Mouse (Mus musculus) forebrain, embryonic 13.5 days (tissue): ENCODE data around the gene Eif2d. TPM values are rescaled to one million over a fixed set of nuclear protein-coding genes. Genes with fewer than 3 reads are reported as not detected.
A peak's percentile ranks its signal among the peaks of the same experiment; 100 is the strongest.

Source experiments
- ATAC-seq: fragments of 200-750 bp; cut with Nextera tagmentation; 2 replicates; pipeline ENCODE4 v1.8.0; 2017
- H3K27ac ChIP-seq: fragments of 300-500 bp; sonication (generic); 2 replicates; pipeline ENCODE4 v1.5.1; 2015; ENCODE audit warnings: inconsistent platforms, mild to moderate bottlenecking, moderate library complexity
- H3K27me3 ChIP-seq: fragments of 300-500 bp; sonication (generic); 2 replicates; pipeline ENCODE4 v1.6.1; 2015; ENCODE audit warnings: mild to moderate bottlenecking, inconsistent platforms
- H3K36me3 ChIP-seq: fragments of 300-500 bp; sonication (generic); 2 replicates; pipeline ENCODE4 v1.6.1; 2015; ENCODE audit warnings: mild to moderate bottlenecking, inconsistent platforms; ENCODE audit not compliant: poor library complexity, severe bottlenecking
- H3K4me1 ChIP-seq: fragments of 300-500 bp; sonication (generic); 2 replicates; pipeline ENCODE4 v1.6.1; 2015; ENCODE audit warnings: inconsistent platforms
- H3K4me2 ChIP-seq: fragments of 300-500 bp; sonication (generic); 2 replicates; pipeline ENCODE4 v1.6.1; 2015; ENCODE audit warnings: inconsistent platforms, mild to moderate bottlenecking, moderate library complexity
- H3K4me3 ChIP-seq: fragments of 300-500 bp; sonication (generic); 2 replicates; pipeline ENCODE4 v1.5.1; 2015; ENCODE audit warnings: mild to moderate bottlenecking, inconsistent platforms
- H3K9ac ChIP-seq: fragments of 300-500 bp; sonication (generic); 2 replicates; pipeline ENCODE4 v1.6.1; 2015; ENCODE audit warnings: mild to moderate bottlenecking, inconsistent platforms
- H3K9me3 ChIP-seq: fragments of 300-500 bp; sonication (generic); replicated peaks from 2 replicates; pipeline ENCODE4 v1.6.1; 2016; ENCODE audit warnings: inconsistent platforms
- WGBS: fragments of 180-500 bp; shearing (Covaris S2); methylation state at CpG from one replicate; pipeline ENCODE4 v1.1.7; 2015; 5-methylcytosine and 5-hydroxymethylcytosine counted together
- polyA plus RNA-seq: library from polyadenylated mRNA; unstranded; fragments of >200 nt; fragmentation: Nextera tagmentation; extraction: Ambion mirVana; gene quantifications from 2 replicates; pipeline ENCODE4 v1.2.1, GENCODE M21; 2015

The Eif2d gene
- polyA plus RNA-seq, 1 experiment from 2014 or later = 55.0 TPM

DNA sequence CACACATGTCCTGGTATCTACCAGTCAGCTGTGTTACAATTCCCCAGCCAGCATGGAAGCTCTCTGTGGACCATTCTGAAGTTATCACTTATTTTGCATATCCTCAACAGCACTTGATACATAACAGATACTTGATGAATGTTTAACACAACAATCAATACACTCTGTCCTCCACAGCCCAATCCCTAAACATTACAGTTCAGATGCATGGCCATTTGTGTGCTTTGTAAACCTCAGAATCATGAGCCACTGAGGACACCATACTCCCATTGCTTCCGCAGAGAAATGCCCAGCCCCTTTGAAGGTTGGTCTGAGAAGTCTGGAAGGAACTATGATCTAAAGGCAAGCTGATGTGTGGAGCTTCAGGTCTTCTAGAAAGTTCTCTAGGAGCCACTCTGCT lies 58.7 kb downstream of the Eif2d start:
- Histone ChIP-seq H3K4me3 (no peak overlapping the region), H3K9ac (no peak overlapping the region), H3K4me2 (no peak overlapping the region), H3K9me3 (no peaks in the 10 kb centered on the region), H3K27ac (no peak overlapping the region), H3K36me3 (no peaks in the 10 kb centered on the region), H3K27me3 (no peaks in the 10 kb centered on the region), H3K4me1 (no peaks in the 10 kb centered on the region)
- WGBS = 95% methylated on average over 1 of the region's 1 CpGs
- no peak for ATAC-seq

DNA sequence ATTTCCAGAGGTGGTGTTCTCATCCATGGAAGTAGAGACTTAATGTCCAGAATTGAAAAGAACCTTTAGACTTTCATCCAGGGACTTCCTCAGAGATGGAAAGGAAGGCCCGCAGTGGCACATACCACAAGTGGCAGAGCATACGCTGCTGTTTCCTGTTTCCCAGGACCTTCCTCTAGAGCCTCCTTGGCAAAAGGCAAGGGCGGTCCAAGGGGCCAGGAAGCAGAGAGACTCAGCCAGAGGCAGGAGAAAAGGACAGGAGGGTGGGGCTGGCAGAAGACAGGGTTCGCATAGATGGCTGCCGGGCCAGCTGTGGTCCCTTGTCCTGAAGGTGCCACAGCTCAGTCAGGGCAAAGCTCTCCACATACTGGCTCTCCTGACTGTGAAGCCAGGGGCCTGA lies 60.0 kb downstream of the Eif2d start:
- Histone ChIP-seq H3K27me3 (no peaks in the 10 kb centered on the region), H3K4me1 (no peaks in the 10 kb centered on the region), H3K9me3 (no peaks in the 10 kb centered on the region), H3K36me3 (no peaks in the 10 kb centered on the region), H3K4me2 (no peak overlapping the region), H3K9ac (no peak overlapping the region), H3K27ac (no peak overlapping the region), H3K4me3 (no peak overlapping the region)
- WGBS = 88% methylated on average over 5 of the region's 5 CpGs
- no peak for ATAC-seq

DNA sequence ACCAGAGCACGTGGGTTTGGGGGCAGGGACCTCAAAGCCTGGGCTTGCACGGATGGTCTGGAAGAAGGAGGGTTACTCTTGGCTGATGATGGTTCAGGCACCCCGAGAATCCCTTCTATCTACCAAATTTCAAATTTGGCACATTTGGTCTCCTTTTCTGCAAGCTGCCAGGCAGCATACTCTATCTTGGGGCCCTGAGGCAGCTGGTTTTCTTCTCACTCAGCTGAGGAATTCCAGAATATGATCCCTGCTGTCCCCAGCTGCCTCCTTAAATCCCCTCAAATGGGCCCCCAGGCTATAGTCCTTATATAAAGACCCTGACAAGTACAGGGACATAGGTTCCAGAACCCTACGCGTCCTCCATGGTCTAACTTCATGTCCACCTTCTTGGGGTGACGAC lies 60.4 kb downstream of the Eif2d start:
- no peak for ATAC-seq
- Histone ChIP-seq H3K4me2 (no peak overlapping the region), H3K27ac (no peak overlapping the region), H3K27me3 (no peaks in the 10 kb centered on the region), H3K4me1 (no peaks in the 10 kb centered on the region), H3K4me3 (no peak overlapping the region), H3K9me3 (no peaks in the 10 kb centered on the region), H3K36me3 (no peaks in the 10 kb centered on the region), H3K9ac (no peak overlapping the region)
- 82% methylated on average over 6 of the region's 6 CpGs for WGBS

DNA sequence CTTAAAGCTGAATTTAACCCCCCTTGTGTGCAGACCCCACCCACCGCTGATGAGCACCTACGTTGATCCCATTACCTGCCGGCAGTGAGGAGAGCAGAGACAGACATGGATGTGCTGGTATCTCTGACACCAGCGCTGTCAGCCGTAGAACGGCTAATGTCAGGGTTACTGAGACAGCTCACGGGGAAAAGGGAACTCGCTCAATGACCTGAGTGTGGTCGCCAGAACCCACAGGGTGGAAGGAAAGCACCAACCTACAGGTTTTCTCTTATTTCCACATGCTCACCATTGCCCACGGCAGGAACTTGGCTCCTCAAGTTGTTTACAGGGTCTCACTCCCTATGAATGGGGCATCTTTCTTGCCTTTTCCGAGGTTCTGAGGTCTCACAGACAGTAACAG lies 66.0 kb downstream of the Eif2d start:
- no peak overlapping the region for H3K4me2 ChIP-seq
- WGBS = 91% methylated on average over 11 of the region's 11 CpGs
- H3K9ac ChIP-seq = no peak overlapping the region
- no peaks in the 10 kb centered on the region for H3K9me3 ChIP-seq
- no peak overlapping the region for H3K27ac ChIP-seq
- H3K27me3 ChIP-seq = no peaks in the 10 kb centered on the region
- H3K4me3 ChIP-seq = no peak overlapping the region
- ATAC-seq = no peak
- no peaks in the 10 kb centered on the region for H3K36me3 ChIP-seq
- no peaks in the 10 kb centered on the region for H3K4me1 ChIP-seq

DNA sequence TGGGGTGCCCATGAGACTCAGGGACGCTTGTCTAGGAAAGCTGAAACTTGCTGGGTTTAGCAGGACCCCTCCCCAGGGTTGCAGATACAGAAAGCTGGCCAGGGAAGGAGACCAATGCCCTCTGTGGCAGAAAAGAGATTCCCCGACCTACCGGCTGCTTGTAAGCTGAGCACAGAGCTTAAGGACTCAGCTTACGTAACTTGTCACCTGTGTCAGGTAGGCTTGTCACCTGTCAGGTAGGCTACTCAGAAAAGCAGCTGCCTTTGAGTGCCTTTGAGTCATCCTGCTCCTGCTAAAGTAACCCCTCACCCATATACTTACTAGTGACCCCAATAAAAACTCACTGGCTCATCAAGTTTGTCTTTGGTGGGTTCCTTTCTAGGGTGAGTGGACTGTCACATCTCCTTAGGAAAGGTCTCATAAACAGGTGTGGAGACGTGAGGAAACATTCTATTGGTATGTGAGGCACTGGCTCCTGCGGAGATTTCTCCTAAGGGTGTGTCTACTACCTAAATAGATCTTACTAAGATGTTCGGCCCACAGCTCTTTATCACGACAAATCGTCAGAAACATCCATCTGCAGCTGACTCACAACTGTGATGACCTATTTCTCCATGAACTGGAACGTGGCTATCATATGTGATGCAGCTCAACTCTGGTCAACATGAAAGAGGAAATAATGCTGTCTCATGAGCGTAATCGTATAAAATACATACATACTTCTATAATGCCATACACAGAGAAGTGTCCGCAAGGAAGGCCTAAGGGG lies 69.0 kb downstream of the Eif2d start:
- 88% methylated on average over 13 of the region's 13 CpGs for WGBS
- H3K27ac ChIP-seq = no peak overlapping the region
- H3K27me3 ChIP-seq = no peaks in the 10 kb centered on the region
- no peaks in the 10 kb centered on the region for H3K4me1 ChIP-seq
- H3K4me3 ChIP-seq = no peak overlapping the region
- no peak overlapping the region for H3K9ac ChIP-seq
- ATAC-seq = no peak
- no peak overlapping the region for H3K4me2 ChIP-seq
- H3K36me3 ChIP-seq = no peaks in the 10 kb centered on the region
- H3K9me3 ChIP-seq = no peaks in the 10 kb centered on the region

DNA sequence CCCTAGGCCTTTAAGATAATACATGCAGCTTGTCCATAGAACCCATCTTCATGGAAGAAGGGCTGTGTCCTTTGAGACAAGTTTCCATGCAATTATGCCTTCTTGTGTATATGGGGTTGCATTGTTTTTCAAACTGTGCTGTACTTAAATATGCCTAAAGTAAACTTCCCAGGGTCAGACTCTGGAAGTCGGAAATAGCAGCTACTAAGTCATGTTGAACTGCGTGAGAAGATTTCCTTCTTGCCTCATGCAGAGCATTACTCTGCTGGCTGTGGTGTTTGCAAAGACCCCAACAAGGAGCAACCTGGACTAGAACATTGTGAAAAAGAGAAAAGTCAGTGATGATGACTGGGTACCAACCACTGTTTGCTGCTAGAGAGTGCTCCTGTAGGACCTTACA lies 70.4 kb downstream of the Eif2d start:
- Histone ChIP-seq H3K9ac (no peak overlapping the region), H3K36me3 (no peaks in the 10 kb centered on the region), H3K27ac (no peak overlapping the region), H3K9me3 (no peaks in the 10 kb centered on the region), H3K4me1 (no peaks in the 10 kb centered on the region), H3K4me3 (no peak overlapping the region), H3K4me2 (no peak overlapping the region), H3K27me3 (no peaks in the 10 kb centered on the region)
- no peak for ATAC-seq
- 91% methylated on average over 2 of the region's 2 CpGs for WGBS

DNA sequence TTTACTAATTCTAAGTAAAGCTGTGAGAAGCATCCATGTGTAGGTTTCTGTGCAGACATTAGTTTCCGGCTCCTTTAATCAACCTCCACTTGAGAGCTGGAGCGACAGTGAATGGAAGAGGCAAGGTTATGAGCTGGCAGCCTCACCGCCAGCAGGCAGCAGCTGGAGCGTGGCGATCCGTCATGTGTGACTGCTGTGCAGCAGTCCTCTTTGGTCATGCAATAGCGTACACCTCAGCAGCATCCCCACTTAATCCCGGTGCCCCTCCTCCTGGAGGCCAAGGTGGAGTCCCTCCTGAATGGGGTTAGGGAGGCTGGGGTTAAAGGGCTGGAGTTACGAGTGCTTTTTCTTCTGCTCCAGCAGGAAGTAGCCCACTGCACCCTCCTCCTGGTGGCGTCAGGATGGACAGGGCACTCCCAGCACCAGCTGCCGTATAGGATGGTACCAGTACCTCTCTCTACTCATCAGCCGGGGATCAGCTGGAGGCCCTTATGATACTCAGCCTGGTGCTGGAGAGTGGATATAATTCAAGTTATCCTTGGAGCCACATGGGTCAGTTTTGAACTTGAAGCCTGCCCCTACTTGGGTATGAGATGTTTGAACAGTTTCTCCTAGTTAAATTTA lies 72.0 kb downstream of the Eif2d start:
- Histone ChIP-seq H3K9ac (peak overlapping the region; percentile 34; the same call in 1 of the 2 replicates), H3K9me3 (no peaks in the 10 kb centered on the region), H3K27ac (no peak overlapping the region), H3K4me3 (no peak overlapping the region), H3K4me1 (no peaks in the 10 kb centered on the region), H3K27me3 (no peaks in the 10 kb centered on the region), H3K36me3 (no peaks in the 10 kb centered on the region), H3K4me2 (no peak overlapping the region)
- WGBS = 55% methylated on average over 12 of the region's 12 CpGs
- ATAC-seq = no peak

DNA sequence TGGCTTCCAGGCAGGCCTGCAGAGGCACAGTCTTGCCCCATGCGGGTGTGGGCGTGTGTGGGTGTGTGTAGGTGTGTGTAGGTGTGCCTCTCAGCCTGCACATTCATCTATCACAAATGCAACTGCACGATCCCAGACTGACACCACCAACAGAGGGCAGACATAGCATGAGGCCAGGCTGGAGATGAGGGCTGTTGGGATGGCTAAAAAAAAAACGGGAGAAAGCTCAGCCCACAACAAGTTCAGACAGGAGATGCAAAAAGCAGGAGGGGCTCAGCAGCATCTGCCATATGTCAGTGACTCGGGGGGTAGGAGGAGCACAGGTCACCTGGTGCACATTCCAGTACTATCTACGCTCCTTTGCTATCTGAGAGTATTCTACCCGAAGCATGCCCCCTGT lies 75.2 kb downstream of the Eif2d start:
- H3K9me3 ChIP-seq = no peaks in the 10 kb centered on the region
- no peak overlapping the region for H3K9ac ChIP-seq
- no peak overlapping the region for H3K27ac ChIP-seq
- no peaks in the 10 kb centered on the region for H3K36me3 ChIP-seq
- H3K4me2 ChIP-seq = no peak overlapping the region
- H3K4me1 ChIP-seq = no peaks in the 10 kb centered on the region
- 70% methylated on average over 7 of the region's 7 CpGs for WGBS
- no peaks in the 10 kb centered on the region for H3K27me3 ChIP-seq
- no peak for ATAC-seq
- no peak overlapping the region for H3K4me3 ChIP-seq

DNA sequence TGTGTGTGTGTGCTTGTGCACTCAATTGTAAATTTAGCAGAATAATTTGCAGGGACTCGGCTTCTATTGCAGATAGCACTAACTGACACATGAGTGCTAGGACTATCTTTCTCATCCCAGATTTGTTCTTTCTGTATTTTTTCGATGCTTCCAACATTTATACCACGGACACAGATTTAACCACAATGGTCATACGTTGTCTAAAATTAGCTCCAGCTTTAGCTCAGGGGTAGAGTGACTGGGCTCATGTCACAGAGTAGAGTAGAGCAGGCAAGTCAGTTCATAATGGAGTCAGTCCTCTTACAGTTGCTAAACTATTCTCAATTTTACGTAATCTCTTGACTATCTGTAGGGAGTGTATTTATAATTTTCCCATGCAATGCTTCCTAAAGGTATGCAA lies 75.7 kb downstream of the Eif2d start:
- H3K27me3 ChIP-seq = no peaks in the 10 kb centered on the region
- H3K36me3 ChIP-seq = no peaks in the 10 kb centered on the region
- no peak overlapping the region for H3K9ac ChIP-seq
- no peak overlapping the region for H3K4me2 ChIP-seq
- no peaks in the 10 kb centered on the region for H3K4me1 ChIP-seq
- no peak overlapping the region for H3K27ac ChIP-seq
- no peaks in the 10 kb centered on the region for H3K9me3 ChIP-seq
- H3K4me3 ChIP-seq = no peak overlapping the region
- ATAC-seq = no peak
- 86% methylated on average over 5 of the region's 5 CpGs for WGBS

DNA sequence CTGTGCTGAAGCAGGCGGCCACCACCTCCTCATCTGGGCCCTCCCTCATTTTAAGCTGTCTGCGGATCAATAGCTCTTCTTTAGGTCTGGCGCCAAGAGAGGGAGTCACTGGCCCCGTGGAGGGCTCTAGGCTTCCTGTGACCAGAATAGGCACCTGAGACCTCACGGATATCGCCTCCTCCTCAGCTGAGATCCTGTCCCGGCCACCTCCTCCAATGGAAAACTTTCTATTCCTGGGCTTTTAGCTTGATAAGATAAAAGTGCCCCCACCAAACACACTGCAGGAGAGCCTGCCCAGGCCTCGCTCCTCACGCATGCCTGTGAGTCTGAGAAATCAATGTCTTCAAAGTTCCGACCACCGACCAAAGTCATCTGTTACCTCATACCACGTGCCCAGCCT lies 80.5 kb downstream of the Eif2d start:
- H3K27me3 ChIP-seq = no peaks in the 10 kb centered on the region
- H3K36me3 ChIP-seq = no peaks in the 10 kb centered on the region
- no peak overlapping the region for H3K9ac ChIP-seq
- H3K4me2 ChIP-seq = no peak overlapping the region
- 69% methylated on average over 12 of the region's 12 CpGs for whole genome bisulfite sequencing
- no peak for ATAC-seq
- H3K4me3 ChIP-seq = no peak overlapping the region
- no peaks in the 10 kb centered on the region for H3K4me1 ChIP-seq
- no peaks in the 10 kb centered on the region for H3K9me3 ChIP-seq
- H3K27ac ChIP-seq = no peak overlapping the region

DNA sequence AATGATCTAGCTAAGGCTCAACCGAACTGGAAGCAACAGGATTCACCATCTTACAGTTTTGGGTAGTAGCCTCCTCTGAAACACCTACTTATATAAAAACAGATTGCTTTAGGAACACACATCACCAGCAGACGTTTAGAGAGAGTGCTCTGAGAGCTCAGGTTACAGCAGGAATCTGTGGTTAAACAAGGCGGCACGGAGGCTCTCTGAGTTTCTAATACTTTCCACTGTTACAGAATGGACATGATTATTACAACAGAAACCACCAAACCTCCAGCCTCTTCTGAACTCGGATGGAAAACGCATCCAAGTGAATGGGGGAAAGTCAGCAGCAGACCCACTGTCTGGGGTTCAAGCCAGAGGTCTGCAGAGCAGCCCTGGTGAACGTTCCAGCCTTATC lies 83.1 kb downstream of the Eif2d start:
- no peaks in the 10 kb centered on the region for H3K36me3 ChIP-seq
- H3K4me2 ChIP-seq = no peak overlapping the region
- no peak overlapping the region for H3K4me3 ChIP-seq
- 0 out of 2 replicates have a peak, but pooled peaks cover 8% of the 10 kb centered on the region for H3K27me3 ChIP-seq
- H3K27ac ChIP-seq = no peak overlapping the region
- H3K4me1 ChIP-seq = peaks cover 11% of the 10 kb centered on the region; the same call in 1 of the 2 replicates
- H3K9me3 ChIP-seq = no peaks in the 10 kb centered on the region
- no peak for ATAC-seq
- 72% methylated on average over 7 of the region's 7 CpGs for WGBS
- no peak overlapping the region for H3K9ac ChIP-seq
